Mouse (Mus musculus): Measurements from ENCODE around the gene Klhl1.

DNA sequence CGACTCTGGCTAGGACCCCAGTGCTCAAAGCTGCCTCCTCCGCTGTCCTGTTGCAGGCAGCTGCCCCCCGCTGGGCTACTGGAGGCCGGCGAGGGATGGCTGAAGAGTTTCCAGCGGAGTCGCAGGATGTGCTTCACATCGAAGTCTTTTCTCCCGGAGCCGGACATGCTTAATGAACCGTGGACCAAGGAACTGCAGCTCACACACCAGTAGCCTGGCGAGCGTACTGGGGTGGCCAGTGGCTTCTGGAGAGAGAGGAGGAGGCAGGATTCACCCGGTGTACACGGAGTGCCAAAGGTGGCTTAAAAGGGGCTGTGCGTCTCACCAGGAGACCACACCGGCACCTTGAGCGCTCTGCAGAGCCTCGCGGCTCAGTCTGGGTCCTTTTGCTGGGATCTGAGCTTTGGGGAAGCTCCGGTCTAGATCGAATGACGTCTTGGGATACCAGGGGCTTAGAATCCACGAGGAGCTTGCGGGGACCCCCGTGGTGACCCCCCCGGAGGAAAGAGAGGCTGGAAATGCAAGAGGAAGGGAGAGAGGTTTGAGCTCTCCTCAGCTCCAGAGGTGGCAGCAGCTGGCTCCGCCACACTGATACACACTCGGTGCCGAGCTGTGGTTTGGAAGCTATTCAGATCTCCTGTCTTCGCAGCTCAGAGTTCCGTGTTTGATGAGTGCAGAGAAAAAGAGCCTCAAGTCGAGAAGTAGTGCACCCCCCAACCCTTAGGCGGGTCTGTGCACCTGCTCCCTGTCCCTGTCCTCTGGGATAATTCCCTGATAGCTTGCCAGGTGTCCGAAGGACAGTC is 550 bp downstream of the Klhl1 start:
- no peak for TF ChIP-seq CTCF (IDR thresholded peaks at IDR 0.05; ENCODE audit: low read depth, low read length)
- no peak for TF ChIP-seq GATA1 (IDR thresholded peaks at IDR 0.05; ENCODE audit: borderline replicate concordance, low read length)
- no peak for TF ChIP-seq POLR2AphosphoS5 (IDR thresholded peaks at IDR 0.05; ENCODE audit: insufficient replicate concordance, low read depth, low read length)
- TF ChIP-seq TAL1 (conservative IDR thresholded peaks at IDR 0.05; ENCODE audit: low read depth, low read length), result no peak
